Mouse (Mus musculus) heart, adult 11 months (tissue): Measurements from ENCODE around the gene Agbl3.

Experiments
- DNase-seq: peaks from one replicate; pipeline ENCODE4 v3.0.0; 2022

Gene Agbl3

GRCm38 (mm10) chr6:34875966-34876834 is 96.0 kb downstream of the Agbl3 start:
- peak; percentile 94 for DNase-seq

- DNase-seq: peak; percentile 92
Measured at GRCm38 (mm10) chr6:34876835-34877156, 96.6 kb downstream of the Agbl3 start.

- DNase-seq: peak; percentile 100
Measured at GRCm38 (mm10) chr6:34877509-34878321, 97.5 kb downstream of the Agbl3 start, which contains the start of gene Cyren. Cyren (minus strand) TSS chr6:34878060.

GRCm38 (mm10) chr6:34879101-34879740 is 99.0 kb downstream of the Agbl3 start:
- DNase-seq: peak; percentile 95

GRCm38 (mm10) chr6:34879911-34880475 is 99.8 kb downstream of the Agbl3 start:
- DNase-seq: peak; percentile 91

- no peak for DNase-seq
Measured at GRCm38 (mm10) chr6:34884724-34885123, 104.5 kb downstream of the Agbl3 start.

- peak; percentile 81 for DNase-seq
Measured at GRCm38 (mm10) chr6:34887131-34887850, 107.1 kb downstream of the Agbl3 start.

- DNase-seq: peak; percentile 87
Measured at GRCm38 (mm10) chr6:34889185-34889584, 109.0 kb downstream of the Agbl3 start.

GRCm38 (mm10) chr6:34895569-34895968 is 115.3 kb downstream of the Agbl3 start:
- DNase-seq: peak; percentile 89

GRCm38 (mm10) chr6:34896168-34896780 is 116.0 kb downstream of the Agbl3 start:
- DNase-seq: peak; percentile 89

- peak; percentile 88 for DNase-seq
Measured at GRCm38 (mm10) chr6:34899127-34899526, 118.9 kb downstream of the Agbl3 start.

- DNase-seq: peak; percentile 86
Measured at GRCm38 (mm10) chr6:34900990-34901389, 120.8 kb downstream of the Agbl3 start.

GRCm38 (mm10) chr6:34901911-34902444 is 121.7 kb downstream of the Agbl3 start:
- no peak for DNase-seq

GRCm38 (mm10) chr6:34902578-34902977 is 122.3 kb downstream of the Agbl3 start:
- DNase-seq: no peak

GRCm38 (mm10) chr6:34903441-34903840 is 123.2 kb downstream of the Agbl3 start:
- DNase-seq: no peak

- DNase-seq: no peak
Measured at GRCm38 (mm10) chr6:34903851-34904250, 123.6 kb downstream of the Agbl3 start.

GRCm38 (mm10) chr6:34904361-34904760 is 124.1 kb downstream of the Agbl3 start:
- no peak for DNase-seq

GRCm38 (mm10) chr6:34906125-34906524 is 125.9 kb downstream of the Agbl3 start:
- no peak for DNase-seq

- DNase-seq: peak; percentile 96
Measured at GRCm38 (mm10) chr6:34906661-34907060, 126.4 kb downstream of the Agbl3 start.

- peak; percentile 95 for DNase-seq
Measured at GRCm38 (mm10) chr6:34907121-34907614, 126.9 kb downstream of the Agbl3 start.

GRCm38 (mm10) chr6:34907696-34908260 is 127.5 kb downstream of the Agbl3 start:
- DNase-seq: peak; percentile 96
